Mouse (Mus musculus): ENCODE results near the gene Btbd3.

- TF ChIP-seq CTCF (IDR thresholded peaks at IDR 0.05; ENCODE audit: insufficient read depth, low read length), result no peak
- no peak for TF ChIP-seq POLR2A (IDR thresholded peaks at IDR 0.05; ENCODE audit: borderline replicate concordance, extremely low read depth, low read depth, low read length)
Observed at GRCm38 (mm10) chr2:138278853-138279640, 22.7 kb downstream of the Btbd3 start.
